Mouse (Mus musculus) cerebellum, postnatal 25 days (tissue): ENCODE measurements around the gene Maff.

Experiments used
- DNase-seq, 2 experiments: peaks; one replicate each; pipeline ENCODE4 v3.0.0; 2021; ENCODE audit warnings: mixed read lengths in 2 of 2

Maff gene

GRCm38 (mm10) chr15:79346051-79346793, at the start of gene Maff:
Maff (plus strand) TSS chr15:79346621.
- no peak for DNase-seq

GRCm38 (mm10) chr15:79298553-79298952, 47.9 kb upstream of the Maff start:
- no peak for DNase-seq

DNA sequence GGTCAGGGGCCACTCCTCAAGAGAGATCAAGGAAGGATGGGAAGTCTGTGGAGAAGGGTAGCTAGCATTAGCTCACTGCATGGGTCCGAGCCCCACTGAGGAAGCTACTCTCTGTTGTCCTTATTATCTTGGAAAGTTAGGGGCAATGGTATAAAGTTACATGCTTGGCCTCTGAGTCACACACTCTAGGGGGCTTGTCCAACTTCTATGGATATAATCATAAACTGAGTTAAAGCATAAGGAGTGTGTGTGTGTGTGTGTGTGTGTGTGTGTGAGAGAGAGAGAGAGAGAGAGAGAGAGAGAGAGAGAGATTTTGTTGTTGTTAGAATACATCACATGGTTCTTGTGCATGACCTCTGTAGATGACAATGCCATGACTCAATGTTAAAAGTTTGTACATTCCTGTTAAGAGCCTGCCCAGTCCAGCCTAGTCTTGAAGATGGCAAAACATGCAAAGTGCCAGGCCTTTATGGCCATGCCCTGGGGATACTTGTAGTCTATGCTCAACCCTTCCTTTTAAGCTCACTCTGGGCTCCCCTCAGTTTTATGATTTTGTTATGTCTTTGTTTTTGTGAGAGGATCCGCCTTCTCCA, 46.8 kb upstream of the Maff start:
- no peak for DNase-seq

DNA sequence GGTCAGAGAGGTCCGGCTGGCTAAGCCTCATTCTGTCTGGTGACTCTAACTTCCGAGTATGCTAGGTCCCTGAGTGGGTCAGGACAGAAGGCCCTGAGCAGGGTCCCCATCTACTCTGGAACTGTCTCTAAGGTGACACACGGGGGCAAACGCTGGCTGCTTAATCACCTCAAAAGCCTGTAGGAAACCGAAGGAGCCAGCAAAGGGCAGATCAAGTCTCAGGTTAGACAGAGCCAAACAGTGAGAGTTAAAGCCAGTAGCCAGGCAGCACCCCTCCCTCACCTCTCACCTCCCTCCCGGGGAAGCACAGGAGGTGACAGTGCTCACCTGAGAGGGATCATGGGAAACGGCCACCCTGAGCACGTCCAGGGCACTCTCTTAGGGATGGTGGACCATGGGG, 42.7 kb upstream of the Maff start:
- peak; percentile 25 to 32 for DNase-seq

- DNase-seq, result no peak
Observed at GRCm38 (mm10) chr15:79304832-79305231, 41.6 kb upstream of the Maff start.

GRCm38 (mm10) chr15:79306043-79306637, 40.3 kb upstream of the Maff start:
- DNase-seq, result no peak

- peak in 1 of 2 experiments; percentile 31 for DNase-seq
Observed at GRCm38 (mm10) chr15:79307861-79308260, 38.6 kb upstream of the Maff start.

- DNase-seq, result no peak
Observed at GRCm38 (mm10) chr15:79313848-79314369, 32.5 kb upstream of the Maff start.

DNA sequence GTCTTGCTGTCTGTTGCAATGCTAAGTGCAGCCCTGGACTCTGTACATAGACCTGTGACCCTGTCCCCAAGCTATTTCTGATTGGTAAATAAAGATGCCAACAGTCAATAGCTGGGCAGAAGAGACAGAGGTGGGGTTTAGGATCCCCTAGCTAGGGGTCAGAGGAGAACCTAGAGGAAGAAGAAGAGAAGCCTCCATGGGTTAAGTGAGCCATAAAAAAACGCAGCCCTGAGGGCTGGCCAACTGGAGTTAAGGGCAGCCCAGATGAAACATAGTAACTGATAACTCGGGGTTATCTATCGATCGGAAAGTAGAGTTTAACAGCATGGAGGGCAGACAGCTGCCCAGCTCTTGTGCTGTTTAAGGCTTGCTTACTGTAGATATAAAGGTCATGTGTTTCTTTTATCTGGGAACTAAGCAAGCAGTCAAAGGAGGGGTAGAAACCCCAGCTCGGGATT, 24.7 kb upstream of the Maff start:
- DNase-seq, result no peak

- no peak for DNase-seq
Observed at GRCm38 (mm10) chr15:79322281-79322990, 24.0 kb upstream of the Maff start.

DNA sequence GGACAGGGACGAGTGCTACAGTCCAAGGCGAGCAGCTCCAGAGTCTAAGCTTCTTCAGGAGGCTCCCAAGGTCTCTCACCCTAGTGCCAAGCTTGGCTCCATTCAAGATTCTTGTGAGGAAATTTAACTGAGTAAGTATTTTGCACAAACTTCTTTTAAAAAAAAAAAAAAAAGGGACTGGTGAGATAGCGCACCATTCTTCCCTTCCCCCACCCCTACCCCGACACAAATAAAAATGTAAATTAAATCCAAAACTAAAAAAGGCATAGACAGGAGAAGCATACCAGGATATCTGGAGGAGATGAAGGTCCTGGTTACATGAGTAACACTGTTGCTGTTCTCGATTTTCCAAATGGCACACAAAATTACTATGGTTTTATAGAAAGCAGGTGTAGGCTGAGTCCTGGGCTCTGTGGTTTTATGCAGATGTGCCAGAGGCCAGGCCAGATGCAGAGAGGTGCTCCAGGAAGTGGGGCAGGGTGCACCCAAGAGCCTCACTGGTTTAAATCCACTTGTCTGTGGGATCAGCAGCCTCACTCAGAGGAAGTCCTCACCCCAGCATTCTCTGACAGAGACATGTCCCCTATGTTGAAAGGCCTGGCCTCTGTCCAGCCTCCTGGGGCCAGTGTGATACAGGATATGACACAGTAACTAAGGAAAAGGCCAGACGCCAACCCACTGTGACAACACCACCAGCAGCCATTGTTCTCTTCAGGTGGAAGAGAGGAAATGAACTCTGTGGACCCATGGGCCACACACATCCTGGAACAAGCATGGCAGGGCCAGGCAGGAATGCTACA, 23.2 kb upstream of the Maff start:
- peak in 1 of 2 experiments; percentile 54 for DNase-seq

- DNase-seq, result no peak
Observed at GRCm38 (mm10) chr15:79323791-79324155, 22.6 kb upstream of the Maff start.

DNA sequence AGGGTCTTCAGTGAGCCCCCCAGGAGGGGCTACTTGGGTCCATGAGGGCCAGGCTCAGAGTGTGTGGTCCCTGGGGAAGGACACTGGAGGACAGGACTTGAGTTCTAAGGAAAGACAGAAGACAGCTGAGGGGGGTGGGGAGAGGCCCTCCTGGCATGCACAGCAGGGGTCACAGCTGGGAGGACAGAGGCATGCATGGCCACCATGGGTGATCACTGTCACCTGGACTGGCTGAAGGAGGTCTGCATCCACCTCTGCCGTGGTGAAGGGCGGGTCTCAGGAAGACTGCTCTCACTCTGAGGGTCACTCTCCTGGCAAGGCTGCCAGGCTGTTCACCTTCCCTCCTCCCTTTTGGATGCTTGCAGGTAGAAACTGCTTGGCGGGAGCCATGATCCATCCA, 22.0 kb upstream of the Maff start:
- no peak for DNase-seq

GRCm38 (mm10) chr15:79325742-79326141, 20.7 kb upstream of the Maff start:
- no peak for DNase-seq

- DNase-seq, result no peak
Observed at GRCm38 (mm10) chr15:79326264-79326663, 20.2 kb upstream of the Maff start.

DNA sequence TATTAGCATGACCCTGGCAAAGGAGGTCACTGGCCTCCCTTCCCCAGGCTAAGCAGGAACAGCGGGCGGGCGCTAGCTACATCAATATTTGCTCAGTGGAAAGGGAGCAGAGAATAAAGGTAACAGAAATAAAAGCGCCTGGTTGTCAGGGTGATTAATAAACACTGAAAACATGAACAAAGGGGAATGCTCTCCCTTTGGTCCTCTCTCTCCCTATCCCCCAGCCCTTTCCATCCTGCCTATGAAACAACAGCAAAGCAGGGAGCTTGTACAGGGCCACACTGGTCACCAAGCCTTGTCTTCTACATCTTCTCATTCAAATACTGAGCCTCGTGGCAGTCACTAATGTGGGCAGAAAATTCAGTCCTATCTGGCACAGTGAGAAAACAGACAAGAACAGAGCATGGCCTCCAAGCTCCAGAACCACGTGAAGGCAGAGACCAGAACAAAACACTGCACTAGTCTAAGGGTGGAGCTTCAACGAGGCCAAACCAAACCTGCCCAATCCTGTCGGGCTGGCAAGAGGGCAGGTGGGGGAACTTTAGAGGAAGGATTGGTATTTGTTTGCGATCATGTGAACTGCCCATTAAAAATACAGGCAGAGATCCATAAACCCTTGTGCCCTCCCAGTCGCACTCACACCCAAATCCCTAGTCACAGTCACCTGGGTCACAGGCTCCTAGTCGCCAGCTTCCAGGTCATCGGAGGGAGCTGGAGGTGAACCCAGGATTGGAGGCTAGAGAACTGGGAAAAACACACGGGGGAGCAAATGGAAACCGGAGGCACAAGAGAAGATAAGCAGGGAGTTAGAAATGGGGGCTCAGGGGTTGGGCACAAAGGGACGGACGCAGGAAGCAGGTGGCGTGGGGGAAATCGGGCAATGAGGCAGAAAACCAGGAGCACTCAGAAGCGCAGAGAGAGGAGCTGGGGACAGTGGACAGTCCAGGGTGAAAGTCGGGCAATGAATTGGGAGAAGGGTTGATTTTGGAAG, 19.2 kb upstream of the Maff start:
- peak; percentile 55 to 56 for DNase-seq

DNA sequence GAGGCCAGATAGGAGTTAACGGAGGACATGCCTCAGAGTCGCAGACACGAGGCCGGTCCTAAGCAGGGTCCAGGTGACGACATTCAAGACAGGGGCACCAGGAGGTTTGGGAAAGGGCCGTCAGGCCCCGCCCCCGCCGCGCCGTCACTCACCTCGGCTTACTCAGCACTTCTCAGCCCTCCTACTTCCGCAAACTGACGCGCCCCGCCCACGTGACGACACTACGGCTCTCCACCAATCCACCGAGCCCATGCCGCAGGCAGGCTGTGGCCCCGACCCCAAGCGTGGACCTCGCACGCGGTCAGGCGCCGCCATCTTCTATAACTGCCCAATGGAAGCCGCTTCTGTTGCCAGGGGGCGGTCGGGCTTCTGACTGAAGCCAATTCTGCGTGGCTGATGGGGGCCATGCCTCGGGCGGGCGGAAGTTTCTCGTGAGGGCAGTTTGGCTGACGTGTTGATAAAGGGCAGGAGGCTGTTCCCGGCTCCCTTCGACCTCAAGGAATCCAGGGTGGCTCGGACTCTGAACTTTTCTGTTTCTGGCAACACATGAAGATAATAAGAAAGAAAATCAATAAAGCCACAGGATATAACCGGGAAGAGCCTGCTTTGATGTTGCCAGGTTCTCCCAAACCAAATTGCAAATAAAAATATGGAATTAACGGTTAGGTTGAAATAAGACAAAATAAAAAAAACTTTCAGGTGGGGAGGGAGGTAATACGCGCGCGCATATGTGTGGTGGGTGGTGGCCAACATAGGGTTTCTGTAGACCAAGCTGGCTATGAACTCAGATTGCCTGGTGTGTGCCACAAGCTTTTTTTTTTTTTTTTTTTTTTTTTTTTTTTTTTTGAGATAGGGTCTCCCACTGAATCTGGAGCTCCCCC, 18.1 kb upstream of the Maff start, which contains the start of gene Pla2g6:
Gene Pla2g6 (minus strand): TSS at position 333 of the 881 bp plus-strand sequence.
- peak; percentile 98 to 99 for DNase-seq

DNA sequence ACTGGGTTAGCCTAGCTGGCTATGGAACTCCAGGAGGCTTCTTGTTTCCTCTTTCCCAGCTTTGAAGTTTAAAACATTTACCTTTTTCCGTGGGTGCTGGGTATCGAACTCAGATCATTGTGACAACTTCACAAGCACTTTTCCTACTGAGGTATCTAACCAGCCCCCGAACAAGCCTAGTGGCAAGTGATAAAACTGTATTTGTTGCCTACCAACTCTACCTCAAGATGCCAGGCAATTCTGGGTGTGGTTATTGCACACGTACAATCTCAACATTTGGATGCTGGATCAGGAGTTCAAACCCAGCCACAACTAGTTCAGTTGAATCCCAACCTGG, 17.5 kb upstream of the Maff start:
- DNase-seq, result no peak

DNA sequence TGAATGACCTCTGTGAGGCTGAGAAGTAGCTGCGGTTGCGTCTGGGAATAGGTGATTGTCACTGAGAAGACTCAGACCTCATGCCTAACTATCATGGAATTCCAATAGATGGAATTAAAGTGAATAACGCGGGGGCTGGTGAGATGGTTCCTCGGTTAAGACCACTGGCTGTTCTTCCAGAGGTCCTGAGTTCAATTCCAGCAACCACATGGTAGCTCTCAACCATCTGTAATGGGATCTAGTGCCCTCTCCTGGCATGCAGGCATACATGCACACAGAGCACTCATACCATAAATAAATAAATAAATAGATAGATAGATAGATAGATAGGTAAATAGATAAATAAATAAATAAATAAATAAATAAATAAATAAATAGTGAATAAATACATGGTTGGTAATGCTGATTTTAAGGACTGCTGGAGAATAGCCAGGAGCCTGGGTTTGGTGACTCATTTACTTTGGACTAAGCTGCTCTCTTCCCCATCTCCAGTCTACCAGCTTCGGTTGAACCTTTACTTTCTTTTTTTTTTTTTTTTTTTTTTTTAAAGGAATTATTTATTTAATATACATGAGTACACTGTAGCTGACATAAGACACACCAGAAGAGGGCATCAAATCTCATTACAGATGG, 17.0 kb upstream of the Maff start:
- DNase-seq, result no peak

DNA sequence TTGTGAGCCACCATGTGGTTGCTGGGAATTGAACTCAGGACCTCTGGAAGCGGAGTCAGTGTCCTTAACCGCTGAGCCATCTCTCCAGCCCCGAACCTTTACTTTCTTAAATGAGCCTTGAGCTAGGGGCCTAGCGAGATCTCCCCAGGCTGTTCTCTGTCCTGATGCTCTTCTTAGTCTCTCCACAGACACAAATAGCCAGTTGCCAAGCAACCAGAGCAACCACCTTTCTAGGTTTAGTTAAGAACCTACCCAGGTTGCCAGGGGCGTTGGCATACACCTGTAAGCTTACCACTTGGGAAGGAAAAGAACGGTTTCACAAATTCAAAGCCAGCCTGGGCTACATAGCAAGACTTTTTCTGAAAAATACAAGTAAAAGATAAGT, 16.4 kb upstream of the Maff start:
- DNase-seq, result no peak
